Mouse (Mus musculus): Measurements from ENCODE around the gene Svbp. TPM values are rescaled to one million over a fixed set of nuclear protein-coding genes. Genes with fewer than 3 reads are reported as not detected.

Svbp gene
- polyA plus RNA-seq, 1 experiment from 2014 or later: 121 TPM

DNA sequence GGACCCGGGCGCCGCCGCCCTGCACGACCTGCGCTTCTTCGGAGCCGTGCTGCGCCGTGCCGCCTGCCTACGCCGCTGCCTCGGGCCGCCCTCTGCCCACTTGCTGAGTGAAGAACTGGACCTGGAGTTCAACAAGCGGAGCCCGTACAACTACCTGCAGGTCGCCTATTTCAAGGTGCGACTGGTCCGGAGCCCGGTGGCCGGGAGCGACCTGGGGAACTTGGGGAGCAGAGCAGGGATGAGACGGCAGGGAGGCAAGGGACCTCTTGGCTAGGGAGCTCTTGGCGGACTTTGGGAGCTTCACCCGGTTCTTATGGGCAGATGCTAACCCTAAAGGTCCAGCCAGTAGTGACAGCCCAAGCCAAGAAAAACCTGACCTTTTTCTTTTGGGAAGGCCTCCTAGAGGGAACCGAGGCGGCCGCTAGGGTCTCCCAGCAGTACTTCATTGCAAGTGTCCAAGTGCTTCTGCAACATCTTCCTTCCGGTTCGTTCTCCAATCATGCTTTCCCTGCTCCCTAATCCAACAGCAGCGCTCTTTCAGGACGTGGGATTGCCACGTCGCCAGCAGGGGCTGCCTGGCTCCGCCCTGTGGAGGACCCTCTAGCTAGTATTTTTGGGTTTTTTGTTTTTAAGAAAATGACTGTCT, 38.3 kb downstream of the Svbp start:
- Histone ChIP-seq H3K27ac (peak overlapping the region; percentile 41; the same call in 1 of the 2 replicates), H3K27me3 (replicated peaks) (no peaks in the 10 kb centered on the region), H3K9ac (peak overlapping the region; percentile 86), H3K4me3 (peak overlapping the region; percentile 90), H3K36me3 (peaks cover 16% of the 10 kb centered on the region), H3K9me3 (replicated peaks) (no peaks in the 10 kb centered on the region), H3K4me2 (peak overlapping the region; percentile 100), H3K4me1 (peaks cover 29% of the 10 kb centered on the region)
- peak; percentile 55; the same call in 1 of the 2 replicates for ATAC-seq
- under 1% methylated on average over 36 of the region's 36 CpGs for WGBS (ENCODE audit: insufficient replicate concordance)

DNA sequence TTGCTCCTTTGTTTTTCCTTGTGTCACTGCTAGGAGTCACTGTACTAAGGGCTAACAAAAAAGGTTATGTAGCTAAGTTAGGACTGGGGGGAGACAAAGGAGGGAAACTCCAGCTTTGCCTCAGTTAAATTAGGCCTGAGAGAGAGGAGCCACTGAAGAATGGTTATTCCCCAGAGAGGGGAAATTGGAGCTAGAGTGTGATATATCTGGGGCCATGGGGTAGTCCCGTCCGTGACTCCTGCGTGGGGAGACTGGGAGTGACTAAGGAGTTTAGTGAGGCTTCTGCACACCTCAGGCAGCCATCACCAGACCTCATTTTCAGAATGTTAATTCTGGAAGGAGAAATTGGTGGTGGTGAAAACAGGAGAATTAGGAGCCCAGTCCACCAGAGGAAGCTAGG, 39.2 kb downstream of the Svbp start:
- H3K4me2 ChIP-seq: peak overlapping the region; percentile 100
- WGBS (ENCODE audit: insufficient replicate concordance): 79% methylated on average over 3 of the region's 3 CpGs
- H3K4me3 ChIP-seq: peak overlapping the region; percentile 90; the same call in 1 of the 2 replicates
- peaks cover 13% of the 10 kb centered on the region; the same call in 1 of the 2 replicates for H3K36me3 ChIP-seq
- H3K9ac ChIP-seq: no peak overlapping the region
- H3K27ac ChIP-seq: no peak overlapping the region
- H3K9me3 ChIP-seq (replicated peaks): no peaks in the 10 kb centered on the region
- no peak for ATAC-seq
- no peaks in the 10 kb centered on the region for H3K27me3 ChIP-seq (replicated peaks)
- H3K4me1 ChIP-seq: peaks cover 37% of the 10 kb centered on the region

DNA sequence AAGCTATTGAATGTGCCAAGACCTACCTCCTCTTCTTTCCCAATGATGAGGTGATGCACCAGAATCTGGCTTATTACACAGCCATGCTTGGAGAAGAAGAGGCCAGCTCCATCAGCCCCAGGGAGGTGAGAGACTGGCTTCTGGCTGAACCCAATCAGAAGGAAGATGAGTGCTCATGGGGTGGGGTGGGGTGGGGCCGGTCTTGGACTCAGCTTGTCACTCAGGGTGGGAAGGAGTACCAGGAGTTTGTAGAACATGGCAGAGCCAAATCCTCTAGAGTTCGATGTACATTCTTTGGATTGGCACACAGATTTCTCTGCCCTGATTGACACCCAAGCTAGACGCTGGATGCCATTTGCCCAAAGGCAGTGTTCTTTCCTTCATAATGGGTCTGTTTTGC, 43.6 kb downstream of the Svbp start:
- Histone ChIP-seq H3K27me3 (replicated peaks) (no peaks in the 10 kb centered on the region), H3K4me1 (peaks cover 24% of the 10 kb centered on the region), H3K9me3 (replicated peaks) (no peaks in the 10 kb centered on the region), H3K9ac (no peak overlapping the region), H3K4me2 (peak overlapping the region; percentile 44), H3K36me3 (peaks cover 35% of the 10 kb centered on the region), H3K4me3 (peak overlapping the region; percentile 16; the same call in 1 of the 2 replicates), H3K27ac (no peak overlapping the region)
- 45% methylated on average over 3 of the region's 3 CpGs for WGBS (ENCODE audit: insufficient replicate concordance)
- ATAC-seq: peak; percentile 71

DNA sequence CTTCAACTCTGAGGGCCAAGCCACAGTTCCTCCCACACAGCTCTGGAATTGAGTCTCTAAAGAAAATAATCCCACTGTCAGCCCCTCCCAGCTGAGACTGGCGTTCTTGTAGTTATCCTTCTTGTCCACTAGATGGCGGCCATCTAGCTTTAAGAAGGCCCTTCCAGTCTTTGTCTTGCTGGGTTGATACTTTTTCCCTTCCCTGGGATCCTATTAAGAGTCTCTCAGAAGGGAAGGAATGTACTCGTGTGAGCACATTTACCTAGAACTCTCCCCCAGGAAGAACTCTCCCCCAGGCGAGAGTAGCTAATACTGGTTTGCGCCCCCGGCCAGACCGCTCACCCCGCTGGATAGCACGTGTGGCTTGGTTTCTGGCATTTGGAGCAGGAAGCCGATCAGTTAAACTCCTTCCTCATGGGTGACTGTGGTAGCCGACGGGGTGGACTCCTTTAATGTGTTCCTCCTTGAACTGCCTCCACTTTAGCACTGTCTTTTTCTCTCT, 44.1 kb downstream of the Svbp start:
- peak overlapping the region; percentile 42; the same call in 1 of the 2 replicates for H3K27ac ChIP-seq
- H3K4me2 ChIP-seq: peak overlapping the region; percentile 44
- H3K4me1 ChIP-seq: peaks cover 18% of the 10 kb centered on the region
- WGBS (ENCODE audit: insufficient replicate concordance): 25% methylated on average over 12 of the region's 12 CpGs
- peak; percentile 69; the same call in 1 of the 2 replicates for ATAC-seq
- 0 out of 2 replicates have a peak overlapping the region, but pooled peaks have one; percentile 16 for H3K4me3 ChIP-seq
- H3K36me3 ChIP-seq: peaks cover 41% of the 10 kb centered on the region
- no peaks in the 10 kb centered on the region for H3K9me3 ChIP-seq (replicated peaks)
- peak overlapping the region; percentile 33 for H3K9ac ChIP-seq
- no peaks in the 10 kb centered on the region for H3K27me3 ChIP-seq (replicated peaks)

DNA sequence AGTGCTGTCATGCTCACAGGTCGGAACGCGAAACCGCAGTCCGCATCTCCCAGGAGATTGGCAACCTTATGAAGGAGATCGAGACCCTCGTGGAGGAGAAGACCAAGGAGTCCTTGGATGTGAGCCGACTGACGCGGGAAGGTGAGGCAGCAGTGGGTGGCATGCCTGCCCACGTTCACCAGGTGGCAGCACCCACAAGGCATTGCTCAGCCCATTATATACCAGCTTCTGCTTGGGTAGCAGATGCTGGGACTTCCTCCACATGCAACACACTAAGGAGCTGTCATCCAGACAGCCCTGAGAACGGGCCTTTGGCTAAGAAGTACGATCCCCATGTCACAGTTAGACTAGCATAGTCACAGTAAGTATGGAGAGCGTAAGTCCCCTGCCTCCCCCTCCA, 46.6 kb downstream of the Svbp start:
- Histone ChIP-seq H3K27me3 (replicated peaks) (no peaks in the 10 kb centered on the region), H3K36me3 (peaks cover 51% of the 10 kb centered on the region), H3K27ac (no peak overlapping the region), H3K4me1 (peaks cover 13% of the 10 kb centered on the region), H3K4me3 (no peak overlapping the region), H3K4me2 (no peak overlapping the region), H3K9me3 (replicated peaks) (no peaks in the 10 kb centered on the region), H3K9ac (no peak overlapping the region)
- ATAC-seq: no peak
- 78% methylated on average over 14 of the region's 14 CpGs for WGBS (ENCODE audit: insufficient replicate concordance)

DNA sequence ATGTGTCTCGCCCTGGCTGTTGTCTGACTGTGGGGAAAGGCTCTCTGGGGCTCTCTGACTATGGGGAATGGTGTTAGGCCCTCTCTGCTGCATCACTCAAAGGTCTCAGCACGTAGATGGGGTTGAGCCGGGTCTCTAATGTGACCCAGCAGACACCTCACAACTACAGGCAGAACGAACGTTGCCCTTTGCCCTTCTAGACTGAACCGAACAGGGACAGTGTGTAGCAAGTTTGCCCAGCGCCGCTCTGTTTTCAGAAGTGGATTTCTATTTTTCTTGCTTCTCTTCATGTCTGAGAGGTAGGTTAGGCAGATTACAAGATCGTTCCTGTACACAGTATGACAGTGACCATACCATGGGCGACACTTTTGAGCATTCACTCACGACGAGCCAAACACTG, 47.5 kb downstream of the Svbp start:
- no peak for ATAC-seq
- WGBS (ENCODE audit: insufficient replicate concordance): 75% methylated on average over 12 of the region's 12 CpGs
- Histone ChIP-seq H3K27me3 (replicated peaks) (no peaks in the 10 kb centered on the region), H3K4me2 (no peak overlapping the region), H3K36me3 (peaks cover 52% of the 10 kb centered on the region), H3K9ac (no peak overlapping the region), H3K27ac (no peak overlapping the region), H3K9me3 (replicated peaks) (no peaks in the 10 kb centered on the region), H3K4me3 (no peak overlapping the region), H3K4me1 (peaks cover 15% of the 10 kb centered on the region)

GRCm38 (mm10) chr4:119244468-119245240, 49.5 kb downstream of the Svbp start:
- whole genome bisulfite sequencing (ENCODE audit: insufficient replicate concordance): 74% methylated on average over 22 of the region's 22 CpGs
- H3K36me3 ChIP-seq: peaks cover 61% of the 10 kb centered on the region

DNA sequence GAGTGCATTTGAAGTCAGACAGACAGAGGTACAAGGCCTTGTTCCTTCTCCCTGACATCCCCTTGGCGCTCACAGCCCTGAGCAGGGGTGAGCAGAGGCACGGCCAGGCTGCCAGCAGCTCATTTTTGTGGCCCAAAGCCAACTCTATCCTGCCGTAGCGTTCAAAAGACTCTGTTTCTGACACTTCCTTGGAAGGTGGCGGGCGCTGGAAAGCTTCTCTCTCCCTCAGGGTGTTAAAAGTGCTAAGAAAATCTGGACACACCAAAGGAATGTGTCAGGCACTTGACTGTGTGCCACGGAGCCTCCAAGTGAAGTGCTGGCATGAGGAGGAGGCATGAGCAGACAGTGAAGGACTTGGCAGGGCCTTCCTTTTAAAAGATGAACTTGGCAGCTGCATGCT, 50.5 kb downstream of the Svbp start:
- Histone ChIP-seq H3K9me3 (replicated peaks) (no peaks in the 10 kb centered on the region), H3K27ac (no peak overlapping the region), H3K9ac (no peak overlapping the region), H3K4me3 (no peak overlapping the region), H3K4me1 (0 out of 2 replicates have a peak, but pooled peaks cover 3% of the 10 kb centered on the region), H3K4me2 (no peak overlapping the region), H3K36me3 (peaks cover 58% of the 10 kb centered on the region), H3K27me3 (replicated peaks) (no peaks in the 10 kb centered on the region)
- no peak for ATAC-seq
- WGBS (ENCODE audit: insufficient replicate concordance): 74% methylated on average over 7 of the region's 7 CpGs

More at GRCm38 (mm10) chr4:119244468-119245240, 49.5 kb downstream of the Svbp start:
- no peak overlapping the region for H3K4me2 ChIP-seq
- ATAC-seq: no peak
- no peak overlapping the region for H3K27ac ChIP-seq
- no peak overlapping the region for H3K4me3 ChIP-seq
- no peak overlapping the region for H3K9ac ChIP-seq
- no peaks in the 10 kb centered on the region for H3K9me3 ChIP-seq (replicated peaks)
- peaks cover 5% of the 10 kb centered on the region; the same call in 1 of the 2 replicates for H3K4me1 ChIP-seq
- H3K27me3 ChIP-seq (replicated peaks): no peaks in the 10 kb centered on the region

DNA sequence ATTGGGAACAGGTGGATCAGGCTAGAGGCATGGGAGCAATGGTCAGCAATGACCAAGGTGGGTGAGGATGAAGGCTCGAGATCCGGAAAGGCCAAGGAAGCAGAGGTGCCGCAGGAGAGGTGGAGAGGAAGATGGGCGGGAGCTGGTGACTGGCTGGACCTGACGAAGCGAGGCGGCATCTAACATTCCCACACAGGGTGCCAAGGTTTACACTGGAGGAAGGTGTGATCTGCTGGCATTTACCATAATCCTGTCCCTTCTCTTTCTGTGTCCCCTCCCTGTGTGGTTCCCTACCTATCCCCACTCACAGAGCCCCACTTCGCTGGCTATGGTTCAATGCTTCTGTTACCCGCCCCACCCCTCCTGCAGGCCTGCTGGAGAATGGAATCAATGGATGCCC, 50.9 kb downstream of the Svbp start:
- no peak overlapping the region for H3K4me3 ChIP-seq
- ATAC-seq: no peak
- no peak overlapping the region for H3K4me2 ChIP-seq
- H3K9me3 ChIP-seq (replicated peaks): no peaks in the 10 kb centered on the region
- no peak overlapping the region for H3K27ac ChIP-seq
- 0 out of 2 replicates have a peak, but pooled peaks cover 3% of the 10 kb centered on the region for H3K4me1 ChIP-seq
- WGBS (ENCODE audit: insufficient replicate concordance): 81% methylated on average over 9 of the region's 9 CpGs
- H3K27me3 ChIP-seq (replicated peaks): no peaks in the 10 kb centered on the region
- H3K9ac ChIP-seq: no peak overlapping the region
- H3K36me3 ChIP-seq: peaks cover 57% of the 10 kb centered on the region

GRCm38 (mm10) chr4:119246688-119247225, 51.7 kb downstream of the Svbp start:
- Histone ChIP-seq H3K4me1 (0 out of 2 replicates have a peak, but pooled peaks cover 3% of the 10 kb centered on the region), H3K27me3 (replicated peaks) (no peaks in the 10 kb centered on the region), H3K27ac (no peak overlapping the region), H3K36me3 (peaks cover 49% of the 10 kb centered on the region), H3K4me2 (no peak overlapping the region), H3K4me3 (no peak overlapping the region), H3K9me3 (replicated peaks) (no peaks in the 10 kb centered on the region), H3K9ac (no peak overlapping the region)
- WGBS (ENCODE audit: insufficient replicate concordance): 73% methylated on average over 14 of the region's 14 CpGs
- no peak for ATAC-seq

GRCm38 (mm10) chr4:119247462-119248235, 52.5 kb downstream of the Svbp start:
- ATAC-seq: peak; percentile 36; the same call in 1 of the 2 replicates
- 41% methylated on average over 13 of the region's 13 CpGs for WGBS (ENCODE audit: insufficient replicate concordance)
- no peak overlapping the region for H3K27ac ChIP-seq

More at GRCm38 (mm10) chr4:119247462-119248235, 52.5 kb downstream of the Svbp start:
- Histone ChIP-seq H3K9ac (no peak overlapping the region), H3K4me2 (no peak overlapping the region), H3K9me3 (replicated peaks) (no peaks in the 10 kb centered on the region), H3K4me3 (no peak overlapping the region), H3K27me3 (replicated peaks) (no peaks in the 10 kb centered on the region), H3K4me1 (0 out of 2 replicates have a peak, but pooled peaks cover 3% of the 10 kb centered on the region), H3K36me3 (peaks cover 42% of the 10 kb centered on the region)

Measured in liver, embryonic 12.5 days (tissue).